In the genomic region with DNA sequence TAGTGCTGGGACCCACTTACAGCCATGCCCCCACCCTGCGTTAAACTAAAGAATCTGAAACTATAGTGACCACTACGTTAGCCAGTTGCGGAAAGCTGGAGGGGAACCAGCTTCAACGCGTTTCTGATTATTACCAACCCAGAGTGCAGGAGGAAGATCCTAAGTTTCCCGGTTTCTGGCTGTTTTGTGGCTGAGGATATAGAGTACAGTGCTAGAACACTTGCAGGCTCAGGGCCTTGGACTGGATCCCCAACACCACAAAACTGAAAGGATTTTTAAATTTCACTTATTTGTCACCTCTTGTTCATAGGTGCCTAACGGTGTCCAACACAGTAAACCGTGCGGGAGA, we compare ENCODE assay signal across 7 mouse cellular contexts. TPM values are rescaled to one million over a fixed set of nuclear protein-coding genes. Genes with fewer than 3 reads are reported as not detected.
A peak's percentile ranks its signal among the peaks of the same experiment; 100 is the strongest.
DNase-seq lines count a peak whose midpoint lies in the region; ATAC-seq and TF ChIP-seq lines count a peak whose summit lies in the region.

No protein-coding gene starts in this region.

- H3K27me3 ChIP-seq in neural tube, embryonic 11.5 days (ENCODE audit: control insufficient read depth, insufficient read depth, low read length) = no peaks in the 10 kb centered on the region
- H3K27me3 ChIP-seq in forebrain, embryonic 13.5 days = no peaks in the 10 kb centered on the region
- no peaks in the 10 kb centered on the region for H3K27me3 ChIP-seq in liver, adult 2 months (ENCODE audit: control insufficient read depth, insufficient read depth, low read length)
- H3K27me3 ChIP-seq in stomach, embryonic 15.5 days (replicated peaks) = no peaks in the 10 kb centered on the region

- peak overlapping the region; percentile 99 for H3K9ac ChIP-seq in neural tube, embryonic 11.5 days (ENCODE audit: low read length)
- peak overlapping the region; percentile 98 for H3K9ac ChIP-seq in forebrain, embryonic 13.5 days
- H3K9ac ChIP-seq in liver, adult 2 months (ENCODE audit: low read depth, low read length) = peak overlapping the region; percentile 83
- H3K9ac ChIP-seq in stomach, embryonic 15.5 days = peak overlapping the region; percentile 11; the same call in 1 of the 2 replicates

- H3K9me3 ChIP-seq in neural tube, embryonic 11.5 days (ENCODE audit: control insufficient read depth, low read length) = no peaks in the 10 kb centered on the region
- no peaks in the 10 kb centered on the region for H3K9me3 ChIP-seq in forebrain, embryonic 13.5 days (replicated peaks)
- H3K9me3 ChIP-seq in stomach, embryonic 15.5 days = no peaks in the 10 kb centered on the region

- H3K36me3 ChIP-seq in neural tube, embryonic 11.5 days (ENCODE audit: control insufficient read depth, insufficient read depth, low read length) = no peaks in the 10 kb centered on the region; the same call in 1 of the 2 replicates
- peaks cover 3% of the 10 kb centered on the region; the same call in 1 of the 2 replicates for H3K36me3 ChIP-seq in forebrain, embryonic 13.5 days (ENCODE audit: poor library complexity, severe bottlenecking)
- 0 out of 2 replicates have a peak, but pooled peaks cover 3% of the 10 kb centered on the region for H3K36me3 ChIP-seq in liver, adult 2 months (ENCODE audit: control insufficient read depth, insufficient read depth, low read length)
- no peaks in the 10 kb centered on the region for H3K36me3 ChIP-seq in stomach, embryonic 15.5 days

- peak overlapping the region; percentile 77 for H3K4me2 ChIP-seq in neural tube, embryonic 11.5 days (ENCODE audit: low read depth)
- peak overlapping the region; percentile 69 for H3K4me2 ChIP-seq in forebrain, embryonic 13.5 days
- peak overlapping the region; percentile 61 for H3K4me2 ChIP-seq in stomach, embryonic 15.5 days

- TF ChIP-seq CTCF in liver, adult 2 months (IDR thresholded peaks at IDR 0.05; ENCODE audit: low read depth, low read length) = no peak

- no peak for DNase-seq in neural tube, embryonic 11.5 days (ENCODE audit: low spot score)
- DNase-seq in neural tube, embryonic 10.5 days (ENCODE audit: extremely low spot score, low spot score) = no peak
- no peak for DNase-seq in liver, adult 2 months (ENCODE audit: extremely low read depth, low read depth, low spot score)
- DNase-seq in spleen, adult 12 weeks (ENCODE audit: low spot score) = no peak
- no peak for DNase-seq in left cerebral cortex, postnatal 14 days (ENCODE audit: low spot score in 2 of 2)

- peak overlapping the region; percentile 100 for H3K4me3 ChIP-seq in neural tube, embryonic 11.5 days (ENCODE audit: low read depth, low read length)
- H3K4me3 ChIP-seq in forebrain, embryonic 13.5 days = peak overlapping the region; percentile 98
- peak overlapping the region; percentile 81 for H3K4me3 ChIP-seq in liver, adult 2 months (ENCODE audit: insufficient read depth, low read depth, low read length)
- H3K4me3 ChIP-seq in stomach, embryonic 15.5 days (replicated peaks) = peak overlapping the region; percentile 98

- no peak for TF ChIP-seq POLR2A in liver, adult 2 months (IDR thresholded peaks at IDR 0.05; ENCODE audit: extremely low read depth, insufficient read depth, low read length)

- intact Hi-C loops in left cerebral cortex, postnatal 14 days (cut with DNase I) = loop anchor here (2.0 kb wide), 1 partner anchor 50 kb away; a partner anchor contains a TSS

- H3K79me2 ChIP-seq in liver, adult 2 months (ENCODE audit: control insufficient read depth, insufficient read depth, low read length) = peaks cover 19% of the 10 kb centered on the region; the same call in 1 of the 2 replicates

- H3K4me1 ChIP-seq in neural tube, embryonic 11.5 days (ENCODE audit: control insufficient read depth, insufficient read depth, low read length) = peaks cover 9% of the 10 kb centered on the region; the same call in 1 of the 2 replicates
- peaks cover 33% of the 10 kb centered on the region for H3K4me1 ChIP-seq in forebrain, embryonic 13.5 days
- peaks cover 23% of the 10 kb centered on the region for H3K4me1 ChIP-seq in liver, adult 2 months (ENCODE audit: control insufficient read depth, insufficient read depth, low read length)
- peaks cover 12% of the 10 kb centered on the region for H3K4me1 ChIP-seq in stomach, embryonic 15.5 days

- peak overlapping the region; percentile 96 for H3K27ac ChIP-seq in neural tube, embryonic 11.5 days (ENCODE audit: low read depth, low read length)
- H3K27ac ChIP-seq in forebrain, embryonic 13.5 days = peak overlapping the region; percentile 96
- H3K27ac ChIP-seq in liver, adult 2 months (replicated peaks; ENCODE audit: insufficient read depth, low read depth, low read length) = peak overlapping the region; percentile 92
- peak overlapping the region; percentile 97 for H3K27ac ChIP-seq in stomach, embryonic 15.5 days

- 63% methylated on average over 9 of the region's 9 CpGs for WGBS in neural tube, embryonic 11.5 days
- 50% methylated on average over 9 of the region's 9 CpGs for WGBS in forebrain, embryonic 13.5 days
- 53% methylated on average over 9 of the region's 9 CpGs for WGBS in liver, adult 2 months
- WGBS in stomach, embryonic 15.5 days = 48% methylated on average over 9 of the region's 9 CpGs

- no peak for ATAC-seq in neural tube, embryonic 11.5 days (ENCODE audit: insufficient read depth, low FRiP score, low TSS enrichment)
- ATAC-seq in forebrain, embryonic 13.5 days = no peak
- no peak for ATAC-seq in stomach, embryonic 15.5 days (ENCODE audit: insufficient read depth, low FRiP score, low read depth)

RNA-seq across cellular contexts. Expression of a gene that starts 0.9 kb away (rescaled TPM):
- polyA plus RNA-seq in neural tube, embryonic 11.5 days (2014; fragmentation: Nextera tagmentation; extraction: Ambion mirVana) = 109 and 115 TPM in 2 replicates
- 62.7 and 67.2 TPM in 2 replicates for polyA plus RNA-seq in forebrain, embryonic 13.5 days (2015; fragmentation: Nextera tagmentation; extraction: Ambion mirVana)
- total RNA-seq in liver, adult 2 months (2014; rRNA removed) = 44.6 and 55.9 TPM in 2 replicates
- polyA plus RNA-seq in liver, adult 2 months (2012; rRNA removed) = 16.6 and 17.9 TPM in 2 replicates
- polyA plus RNA-seq in stomach, embryonic 15.5 days (2015; fragmentation: Nextera tagmentation; extraction: Ambion mirVana) = 93.4 and 96.0 TPM in 2 replicates
- 100 to 1,000 TPM; 186 to 187 TPM for total RNA-seq in left cerebral cortex, postnatal 14 days (2021)

RNA-seq across cellular contexts. Expression of a gene that starts 23.3 kb away (rescaled TPM):
- polyA plus RNA-seq in neural tube, embryonic 11.5 days (2014; fragmentation: Nextera tagmentation; extraction: Ambion mirVana) = 24.8 and 28.5 TPM in 2 replicates
- polyA plus RNA-seq in forebrain, embryonic 13.5 days (2015; fragmentation: Nextera tagmentation; extraction: Ambion mirVana) = 18.1 and 19.0 TPM in 2 replicates
- total RNA-seq in liver, adult 2 months (2014; rRNA removed) = 0.37 and 0.74 TPM in 2 replicates
- polyA plus RNA-seq in liver, adult 2 months (2012; rRNA removed) = 1.8 and 2.5 TPM in 2 replicates
- 17.4 and 18.1 TPM in 2 replicates for polyA plus RNA-seq in stomach, embryonic 15.5 days (2015; fragmentation: Nextera tagmentation; extraction: Ambion mirVana)
- total RNA-seq in left cerebral cortex, postnatal 14 days (2021) = 1 to 10 TPM; 8.6 to 9.4 TPM

RNA-seq across cellular contexts. Expression of a gene that starts 49.5 kb away (rescaled TPM):
- 39.7 and 47.8 TPM in 2 replicates for polyA plus RNA-seq in neural tube, embryonic 11.5 days (2014; fragmentation: Nextera tagmentation; extraction: Ambion mirVana)
- 66.0 and 66.7 TPM in 2 replicates for polyA plus RNA-seq in forebrain, embryonic 13.5 days (2015; fragmentation: Nextera tagmentation; extraction: Ambion mirVana)
- 32.1 and 40.3 TPM in 2 replicates for total RNA-seq in liver, adult 2 months (2014; rRNA removed)
- polyA plus RNA-seq in liver, adult 2 months (2012; rRNA removed) = 7.3 and 8.1 TPM in 2 replicates
- 44.9 and 54.6 TPM in 2 replicates for polyA plus RNA-seq in stomach, embryonic 15.5 days (2015; fragmentation: Nextera tagmentation; extraction: Ambion mirVana)
- total RNA-seq in left cerebral cortex, postnatal 14 days (2021) = 100 to 1,000 TPM; 161 to 169 TPM

Comparison
In these comparisons a context has a peak if more than half of its experiments do, and no peak if none do; other contexts are left out.
1. H3K9ac ChIP-seq: peak in every context shown above with its lines; median percentile 99 in neural tube, embryonic 11.5 days; 98 in forebrain, embryonic 13.5 days; 83 in liver, adult 2 months; 11 in stomach, embryonic 15.5 days.